Mouse (Mus musculus) brain, adult 2 months (tissue): ENCODE measurements around the gene Vmn1r23.
"Not testable (repeated sequence)": the region's sequence is repeated elsewhere in the genome, so short reads cannot be mapped to it uniquely, and the experiment has no call there.

ENCODE experiments used
- DNase-seq: peaks from one replicate; pipeline ENCODE4 v3.0.0; 2011; ENCODE audit warnings: low read depth, low spot score

Gene Vmn1r23

DNA sequence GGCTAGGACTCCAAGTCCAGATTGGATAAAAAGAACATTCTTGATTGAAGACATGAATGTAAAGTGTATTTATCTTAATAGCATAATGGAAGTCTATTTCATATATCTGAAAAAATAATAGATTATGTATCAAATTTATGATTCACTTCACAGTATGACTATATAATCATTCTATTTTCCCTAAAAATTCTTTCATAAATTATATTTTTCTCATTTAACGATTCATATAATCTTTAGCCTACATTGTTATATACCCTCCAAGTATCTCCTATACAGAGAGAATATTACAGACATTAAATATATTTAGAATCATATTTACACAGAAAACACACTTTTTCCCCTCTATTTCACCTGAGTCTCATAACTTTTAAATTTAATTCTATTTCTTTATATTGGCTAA is at the start of gene Vmn1r23:
Gene Vmn1r23, minus strand, starts transcription at position 101 of the 400 bp plus-strand sequence.
- DNase-seq: no peak

DNA sequence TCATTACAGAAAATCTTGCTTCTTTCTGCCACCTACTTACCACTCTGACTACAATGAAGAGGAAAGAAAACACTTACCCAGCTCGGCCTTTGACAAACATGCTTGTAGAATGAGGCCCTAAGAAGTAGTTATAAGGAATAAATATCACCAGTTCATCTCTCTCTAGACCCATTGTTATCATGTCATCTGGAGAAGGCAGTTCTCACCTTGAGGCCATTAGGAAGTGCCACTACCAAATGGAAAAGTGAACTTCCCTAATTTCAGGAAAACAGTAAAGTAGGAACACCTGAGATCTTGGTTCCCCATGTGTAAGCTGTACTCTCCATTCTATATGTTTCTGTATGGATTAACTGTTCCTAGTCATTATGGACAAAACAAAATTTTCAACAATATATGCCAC is 34.8 kb upstream of the Vmn1r23 start, which contains the start of gene Vmn1r24:
Gene Vmn1r24, minus strand, starts transcription at position 101 of the 400 bp plus-strand sequence.
- not testable (repeated sequence) for DNase-seq

DNA sequence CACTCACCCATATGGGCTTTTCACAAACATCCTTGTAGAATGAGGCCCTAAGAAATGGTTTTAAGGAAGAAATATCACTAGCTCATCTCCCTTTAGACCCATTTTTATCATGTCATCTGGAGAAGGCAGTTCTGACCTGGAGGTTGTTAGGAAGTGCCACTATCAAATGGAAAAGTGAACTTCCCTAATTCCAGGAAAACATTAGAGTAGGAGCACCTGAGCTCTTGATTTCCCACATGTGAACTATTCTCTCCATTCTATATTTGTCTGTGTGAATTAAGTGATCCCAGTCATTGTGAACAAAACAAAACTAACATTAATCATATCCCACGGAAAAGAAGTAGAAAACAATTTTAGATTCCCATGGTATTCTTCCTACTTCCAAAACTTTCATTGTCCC is 18.7 kb downstream of the Vmn1r23 start, which contains the start of gene Vmn1r22:
Gene Vmn1r22, minus strand, starts transcription at position 101 of the 400 bp plus-strand sequence.
- no peak for DNase-seq
